In genomic region chr4:141723673-141724068, GRCm38 (mm10) we compare ENCODE assay signal across 8 mouse cellular contexts. TPM values are rescaled to one million over a fixed set of nuclear protein-coding genes. Genes with fewer than 3 reads are reported as not detected.
DNase-seq lines count a peak whose midpoint lies in the region; ATAC-seq lines count a peak whose summit lies in the region.

No protein-coding gene starts in this region.

- H3K4me2 ChIP-seq in intestine, embryonic 15.5 days (replicated peaks): peak overlapping the region; percentile 65
- H3K4me2 ChIP-seq in neural tube, embryonic 14.5 days (ENCODE audit: low read depth, low read length): peak overlapping the region; percentile 84

- peak overlapping the region; percentile 48 for H3K9ac ChIP-seq in intestine, embryonic 15.5 days
- H3K9ac ChIP-seq in neural tube, embryonic 14.5 days (replicated peaks; ENCODE audit: low read depth, low read length): peak overlapping the region; percentile 90

- ATAC-seq in intestine, embryonic 15.5 days: peak; percentile 48; the same call in 1 of the 2 replicates
- ATAC-seq in neural tube, embryonic 14.5 days (ENCODE audit: low read depth): peak; percentile 84

- peak; percentile 22 for DNase-seq in embryo, embryonic 11 days
- no peak for DNase-seq in embryo, embryonic 10 days (ENCODE audit: low spot score)
- peak; percentile 10 for DNase-seq in right cerebral cortex, postnatal 4 days
- DNase-seq in right cerebral cortex, adult 18-20 months: no peak
- DNase-seq in embryo, embryonic 9.5 days (ENCODE audit: extremely low spot score): no peak
- DNase-seq in ovary, postnatal 10 days (ENCODE audit: low spot score): no peak

- no peaks in the 10 kb centered on the region for H3K36me3 ChIP-seq in intestine, embryonic 15.5 days
- H3K36me3 ChIP-seq in neural tube, embryonic 14.5 days (ENCODE audit: control insufficient read depth, insufficient read depth, low read length): no peaks in the 10 kb centered on the region

- H3K4me3 ChIP-seq in intestine, embryonic 15.5 days (replicated peaks): peak overlapping the region; percentile 77
- H3K4me3 ChIP-seq in neural tube, embryonic 14.5 days (ENCODE audit: low read depth, low read length): peak overlapping the region; percentile 99

- H3K27me3 ChIP-seq in intestine, embryonic 15.5 days (replicated peaks): no peaks in the 10 kb centered on the region
- no peaks in the 10 kb centered on the region for H3K27me3 ChIP-seq in neural tube, embryonic 14.5 days (ENCODE audit: control insufficient read depth, insufficient read depth, low read length)

- H3K4me1 ChIP-seq in intestine, embryonic 15.5 days (replicated peaks): peaks cover 23% of the 10 kb centered on the region
- H3K4me1 ChIP-seq in neural tube, embryonic 14.5 days (ENCODE audit: control insufficient read depth, insufficient read depth, low read length): peaks cover 17% of the 10 kb centered on the region

- H3K9me3 ChIP-seq in intestine, embryonic 15.5 days: no peaks in the 10 kb centered on the region
- H3K9me3 ChIP-seq in neural tube, embryonic 14.5 days (ENCODE audit: control insufficient read depth, low read length): no peaks in the 10 kb centered on the region

- no peak overlapping the region; the same call in 1 of the 2 replicates for H3K27ac ChIP-seq in intestine, embryonic 15.5 days
- H3K27ac ChIP-seq in neural tube, embryonic 14.5 days (ENCODE audit: low read depth, low read length): peak overlapping the region; percentile 91; the same call in 1 of the 2 replicates

- 8% methylated on average over 13 of the region's 13 CpGs for WGBS in intestine, embryonic 15.5 days
- WGBS in neural tube, embryonic 14.5 days: 8% methylated on average over 13 of the region's 13 CpGs

RNA-seq across cellular contexts. Expression of gene Ddi2, which starts 0.5 kb away (rescaled TPM):
- 23.3 and 24.4 TPM in 2 replicates for polyA plus RNA-seq in intestine, embryonic 15.5 days (2015; fragmentation: Nextera tagmentation; extraction: Ambion mirVana)
- 11.5 and 15.2 TPM in 2 replicates for polyA plus RNA-seq in neural tube, embryonic 14.5 days (2014; fragmentation: Nextera tagmentation; extraction: Ambion mirVana)

RNA-seq across cellular contexts. Expression of gene Agmat, which starts 22.8 kb away (rescaled TPM):
- polyA plus RNA-seq in intestine, embryonic 15.5 days (2015; fragmentation: Nextera tagmentation; extraction: Ambion mirVana): 36.7 and 41.9 TPM in 2 replicates
- not detected in 2 replicates for polyA plus RNA-seq in neural tube, embryonic 14.5 days (2014; fragmentation: Nextera tagmentation; extraction: Ambion mirVana)

RNA-seq across cellular contexts. Expression of gene Rsc1a1, which starts 38.3 kb away (rescaled TPM):
- polyA plus RNA-seq in intestine, embryonic 15.5 days (2015; fragmentation: Nextera tagmentation; extraction: Ambion mirVana): not detected in 2 replicates
- 0.82 and 0.83 TPM in 2 replicates for polyA plus RNA-seq in neural tube, embryonic 14.5 days (2014; fragmentation: Nextera tagmentation; extraction: Ambion mirVana)

RNA-seq across cellular contexts. Expression of gene Plekhm2, which starts 59.0 kb away (rescaled TPM):
- polyA plus RNA-seq in intestine, embryonic 15.5 days (2015; fragmentation: Nextera tagmentation; extraction: Ambion mirVana): 3.9 and 4.5 TPM in 2 replicates
- 5.3 and 6.5 TPM in 2 replicates for polyA plus RNA-seq in neural tube, embryonic 14.5 days (2014; fragmentation: Nextera tagmentation; extraction: Ambion mirVana)

Comparison
In these comparisons a context has a peak if more than half of its experiments do, and no peak if none do; other contexts are left out.
1. DNase-seq: peak in embryo, embryonic 11 days (single experiment) and right cerebral cortex, postnatal 4 days (single experiment); none in embryo, embryonic 10 days (single experiment), right cerebral cortex, adult 18-20 months (single experiment), embryo, embryonic 9.5 days (single experiment) and ovary, postnatal 10 days (single experiment).
2. RNA of gene Agmat, which starts 22.8 kb away (polyA plus RNA-seq): 36.7 to 41.9 TPM in intestine, embryonic 15.5 days; not detected in neural tube, embryonic 14.5 days; every median in the first group is over 10 times any median in the second.